Mouse (Mus musculus): ENCODE measurements around the gene Psmb11.

GRCm38 (mm10) chr14:54669381-54669780 lies 48.1 kb downstream of the Psmb11 start:
- peak; percentile 87 for TF ChIP-seq CTCF (IDR thresholded peaks at IDR 0.05; ENCODE audit: low read depth)
- no peak for TF ChIP-seq EP300 (IDR thresholded peaks at IDR 0.05; ENCODE audit: low read depth)

Data from liver, embryonic 14.5 days (tissue).